Mouse (Mus musculus) inflammation-experienced regulatory T-cells, adult 6 months (primary cell): ENCODE measurements around the gene Ly6g6d. TPM values are rescaled to one million over a fixed set of nuclear protein-coding genes. Genes with fewer than 3 reads are reported as not detected.

Experiments
- ATAC-seq: one replicate; pipeline ENCODE4 v1.8.0; 2017
- polyA plus RNA-seq, 3 experiments: library from polyadenylated mRNA; unstranded; fragments of 100-300 nt; shearing (Covaris generic); gene quantifications; one replicate each; pipeline ENCODE4 v1.2.1; 2017

The Ly6g6d gene
- polyA plus RNA-seq, 3 experiments from 2014 or later: not detected

DNA sequence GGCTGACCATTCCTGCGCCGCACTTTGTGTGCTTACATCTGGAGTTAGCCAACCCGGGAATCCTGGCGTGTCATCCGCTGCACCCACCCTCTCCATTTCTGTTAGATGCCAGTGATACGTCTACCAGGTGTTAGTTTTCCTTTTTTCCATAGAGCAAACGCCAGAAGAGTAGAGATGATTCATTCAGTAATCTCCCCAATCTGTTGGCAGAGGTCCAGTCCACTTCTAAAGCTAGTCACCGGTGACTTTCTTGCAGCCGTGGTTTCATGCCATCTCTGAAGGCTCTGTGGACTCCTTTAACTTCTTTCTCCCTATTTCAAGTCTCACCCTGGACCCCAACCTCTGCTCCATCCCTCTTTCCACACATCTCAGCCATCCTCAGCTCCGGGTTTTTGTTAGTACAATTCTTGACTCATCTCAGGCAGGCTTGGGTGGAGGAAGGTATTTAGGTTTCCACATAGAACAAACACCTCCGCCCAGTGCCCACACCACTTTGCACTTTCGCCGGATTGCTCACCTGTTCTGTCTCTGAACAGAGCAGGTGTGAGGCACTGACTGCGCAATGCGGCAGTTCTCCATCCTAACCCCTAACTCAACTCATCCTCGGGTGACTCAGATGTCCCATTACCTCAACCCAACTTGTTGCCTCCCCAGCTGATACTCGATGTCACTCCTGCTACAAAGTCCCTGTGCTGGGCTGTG is 9.5 kb downstream of the Ly6g6d start:
- no peak for ATAC-seq

DNA sequence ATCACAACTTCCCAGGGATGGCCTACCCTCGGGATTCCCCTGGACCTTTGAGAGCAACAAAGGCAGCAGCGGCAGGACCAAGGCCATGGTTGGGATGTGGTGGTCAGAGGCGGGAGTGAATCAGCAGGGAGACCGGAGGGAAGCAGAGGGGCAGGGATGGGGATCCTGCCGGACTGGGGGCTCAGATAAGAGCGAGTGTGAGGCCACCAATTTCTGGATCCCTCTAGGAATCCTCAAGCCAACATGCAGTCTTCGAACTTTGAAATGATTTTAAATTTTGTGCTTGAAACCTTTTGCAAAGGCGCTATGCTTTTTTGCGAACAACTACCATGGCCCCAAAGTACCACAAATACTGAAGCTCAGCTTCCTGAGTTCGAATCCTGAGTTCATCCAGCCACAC is 11.8 kb downstream of the Ly6g6d start, which contains the start of gene Mpig6b:
Gene Mpig6b (minus strand): TSS at position 101 of the 400 bp plus-strand sequence.
- no peak for ATAC-seq

DNA sequence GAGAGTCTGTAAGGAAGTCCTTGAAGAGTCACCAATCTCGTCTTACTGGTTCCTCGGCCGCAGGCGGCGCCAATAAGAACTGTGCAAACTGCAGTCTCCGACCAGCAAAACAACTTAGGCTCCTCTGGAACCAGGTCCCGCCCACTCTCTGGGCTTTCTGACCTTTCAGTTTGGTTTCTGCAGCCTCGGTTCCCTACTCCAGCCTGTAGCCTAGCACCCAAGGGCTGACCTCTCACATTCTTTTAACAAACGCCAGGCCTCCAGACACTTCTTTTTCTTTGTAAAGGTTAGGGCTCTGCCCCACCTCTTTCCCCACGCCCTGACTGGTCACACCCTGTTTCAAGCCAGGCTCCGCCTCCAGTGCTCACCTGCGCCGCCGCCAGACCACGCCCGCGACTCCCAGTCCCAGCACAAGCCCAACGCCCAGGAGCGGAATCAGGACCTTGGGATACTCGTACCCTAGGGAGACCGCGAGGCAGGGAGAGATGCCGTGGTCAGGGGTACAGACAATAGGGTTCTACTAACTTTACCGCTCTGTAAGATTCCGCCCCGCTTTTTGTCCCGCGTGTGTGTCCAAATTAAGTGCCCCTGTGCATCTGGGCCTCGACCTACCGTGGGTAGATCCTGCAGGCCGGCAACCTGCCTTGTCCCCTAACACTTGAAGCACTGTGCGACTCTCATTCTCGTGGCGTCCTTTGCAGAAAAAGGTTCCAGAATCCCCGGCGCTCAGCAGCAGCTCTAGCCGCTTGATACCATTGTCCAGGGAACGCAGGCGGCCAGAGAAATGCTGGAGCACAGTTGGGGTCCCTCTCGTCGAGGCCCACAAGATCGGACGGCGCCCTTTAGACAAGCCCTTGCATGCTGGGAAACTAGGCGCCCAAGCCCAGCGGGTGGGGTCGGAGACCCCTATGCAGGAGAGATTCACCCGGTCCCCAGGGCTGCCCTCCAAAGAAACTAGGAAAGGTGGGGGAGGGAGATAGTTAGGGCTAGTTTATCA is 12.6 kb downstream of the Ly6g6d start, which contains the start of gene Ly6g6c:
Gene Ly6g6c (plus strand): TSS at position 438 of the 997 bp plus-strand sequence.
- ATAC-seq: no peak

DNA sequence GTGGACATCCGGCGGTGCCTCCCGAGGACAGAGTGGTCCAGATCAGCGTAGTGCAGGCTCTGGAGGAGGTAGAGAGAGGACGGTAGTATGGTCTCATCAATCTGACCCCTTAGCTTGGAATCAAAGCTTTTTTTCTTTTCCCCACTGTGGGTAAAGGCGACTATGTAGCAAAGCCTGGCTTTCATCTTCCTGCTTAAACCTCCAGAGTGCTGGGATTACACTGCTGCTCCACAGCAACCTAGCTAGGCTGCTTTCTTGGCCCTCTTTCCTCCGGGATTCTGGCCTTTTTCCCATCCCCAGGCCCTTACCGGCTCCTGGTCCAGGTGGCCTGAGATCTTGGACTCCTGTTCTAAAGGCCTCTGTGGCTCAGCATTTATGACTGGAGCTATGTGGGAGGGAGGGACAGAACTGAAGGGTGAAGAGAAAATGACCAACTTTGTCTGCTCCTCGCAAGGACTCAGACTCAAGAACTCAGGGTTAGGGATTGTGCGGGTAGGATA is 13.4 kb downstream of the Ly6g6d start:
- ATAC-seq: no peak

DNA sequence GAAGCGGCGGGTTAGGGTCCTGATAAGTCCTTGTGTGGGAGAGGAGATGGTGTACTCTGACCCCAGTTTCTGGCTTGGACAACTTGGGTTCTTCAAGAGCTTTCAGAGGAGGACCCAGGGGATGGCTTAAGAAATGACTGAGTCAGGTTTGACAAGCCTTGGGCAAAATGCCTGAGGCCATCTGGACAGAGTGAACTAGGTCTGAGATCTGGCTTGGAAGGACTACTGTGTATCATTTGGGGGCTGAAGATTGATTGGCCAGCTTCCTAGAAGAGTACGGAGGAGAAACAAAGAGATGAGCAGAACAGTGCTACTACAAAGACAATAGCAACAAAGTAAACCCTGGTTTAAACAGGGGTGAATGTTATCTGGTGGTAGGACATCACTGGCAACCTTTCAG is 14.4 kb downstream of the Ly6g6d start:
- no peak for ATAC-seq

DNA sequence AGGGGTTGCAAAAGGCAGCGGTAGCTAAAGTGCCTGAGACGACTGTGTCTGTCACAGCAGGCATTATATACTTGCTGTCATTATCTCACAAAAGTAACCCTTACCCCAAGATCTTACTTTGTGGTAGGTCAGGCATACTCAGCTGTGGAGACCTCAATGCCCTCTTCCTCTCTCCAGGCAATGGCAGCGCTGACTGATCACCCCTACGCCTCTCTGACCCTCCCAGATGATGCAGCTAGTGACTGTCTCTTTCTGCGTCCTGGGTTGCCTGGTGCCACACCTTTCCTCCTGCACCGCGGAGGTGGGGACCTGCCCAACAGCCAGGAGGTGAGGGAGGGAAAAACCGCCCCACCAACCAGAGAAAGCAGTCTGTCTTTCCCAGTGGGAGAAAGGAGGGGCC is 16.6 kb downstream of the Ly6g6d start:
- no peak for ATAC-seq

DNA sequence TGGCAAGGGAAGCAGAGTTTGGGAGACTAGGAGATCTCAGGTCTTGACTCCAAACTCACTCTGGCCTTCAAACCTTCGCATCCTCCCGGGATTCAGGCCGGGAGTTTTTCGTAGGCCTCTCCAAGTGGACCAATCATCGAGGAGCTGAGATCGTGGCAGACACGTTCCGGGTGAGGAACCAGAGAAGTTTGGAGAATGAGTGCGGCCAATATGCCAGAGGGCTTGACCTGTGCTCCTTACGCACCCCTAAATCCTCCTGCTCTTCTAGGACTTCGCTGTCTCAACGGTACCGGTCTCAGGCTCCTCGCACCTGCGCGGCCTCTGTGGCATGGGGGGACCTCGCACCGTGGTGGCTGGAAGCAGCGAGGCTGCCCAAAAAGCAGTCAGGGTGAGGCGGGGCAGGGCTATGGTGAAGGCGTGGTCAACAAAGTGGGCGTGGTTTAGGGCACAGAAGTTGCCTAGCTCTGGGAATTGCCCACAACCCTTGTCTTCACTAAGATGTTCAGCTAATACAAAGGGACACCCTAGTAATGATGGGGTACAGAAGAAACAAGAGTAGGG is 17.0 kb downstream of the Ly6g6d start:
- no peak for ATAC-seq

DNA sequence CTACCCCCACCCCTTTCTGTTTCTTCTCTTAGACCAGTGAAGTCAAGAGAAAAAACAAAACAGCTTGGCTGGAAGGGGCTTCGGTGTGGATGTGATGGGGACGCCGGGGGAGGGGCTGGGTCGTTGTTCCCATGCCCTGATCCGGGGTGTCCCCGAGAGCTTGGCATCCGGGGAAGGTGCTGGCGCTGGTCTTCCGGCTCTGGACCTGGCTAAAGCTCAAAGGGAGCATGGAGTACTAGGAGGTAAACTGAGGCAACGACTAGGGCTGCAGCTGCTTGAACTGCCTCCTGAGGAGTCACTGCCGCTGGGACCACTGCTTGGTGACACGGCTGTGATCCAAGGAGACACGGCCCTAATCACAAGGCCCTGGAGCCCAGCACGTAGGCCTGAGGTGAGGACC is 17.8 kb downstream of the Ly6g6d start:
- no peak for ATAC-seq

DNA sequence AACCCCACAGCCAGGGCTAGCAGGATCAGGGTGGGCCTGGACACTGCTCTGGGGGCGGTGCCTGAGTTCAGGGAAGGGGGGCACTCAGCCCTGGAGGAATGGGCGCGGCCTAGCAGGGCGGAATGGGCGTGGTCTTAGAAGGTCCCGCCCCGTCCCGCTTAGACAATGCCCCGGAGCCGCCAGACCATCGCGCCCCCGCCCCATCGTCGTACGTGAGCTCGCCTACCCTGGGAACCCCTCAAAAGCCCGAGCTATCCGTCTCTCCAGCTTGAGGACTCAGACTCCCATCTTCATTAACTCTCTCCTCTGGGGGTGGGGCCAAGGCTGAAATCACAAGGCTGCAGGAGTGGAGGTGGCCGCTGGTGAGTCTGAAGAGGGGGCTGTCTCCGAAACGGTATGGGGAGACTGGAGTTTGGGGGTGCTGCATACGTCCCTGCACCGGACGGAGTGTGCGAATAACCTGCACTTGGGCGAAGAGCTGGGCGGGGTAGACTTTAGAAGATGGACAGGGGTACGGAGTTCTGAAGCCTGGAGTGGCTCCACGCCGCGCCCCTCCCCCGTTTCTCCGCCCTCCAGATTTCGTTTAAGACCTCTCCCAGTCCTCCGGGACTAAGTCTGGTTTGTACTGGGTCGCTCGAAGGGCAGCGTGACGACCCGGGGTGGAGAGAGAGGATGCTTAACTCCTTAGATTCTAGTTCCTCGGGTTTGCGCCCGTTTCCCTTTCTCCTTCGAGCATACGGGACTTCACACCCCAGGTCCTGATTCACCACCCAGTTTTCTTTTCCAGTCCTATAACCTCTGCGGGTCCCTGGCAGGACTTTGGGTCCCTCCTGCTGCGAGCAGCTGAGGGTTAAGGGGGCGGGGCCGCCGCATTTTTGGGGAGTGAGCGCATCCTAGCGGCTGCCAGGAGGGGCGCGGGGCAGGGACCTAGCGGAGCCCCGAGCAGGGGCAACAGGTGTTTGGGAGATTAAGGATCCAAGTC is 18.7 kb downstream of the Ly6g6d start, which contains the start of gene Ddah2:
Gene Ddah2 (plus strand): TSS at position 125 of the 982 bp plus-strand sequence.
- ATAC-seq: peak; percentile 87

DNA sequence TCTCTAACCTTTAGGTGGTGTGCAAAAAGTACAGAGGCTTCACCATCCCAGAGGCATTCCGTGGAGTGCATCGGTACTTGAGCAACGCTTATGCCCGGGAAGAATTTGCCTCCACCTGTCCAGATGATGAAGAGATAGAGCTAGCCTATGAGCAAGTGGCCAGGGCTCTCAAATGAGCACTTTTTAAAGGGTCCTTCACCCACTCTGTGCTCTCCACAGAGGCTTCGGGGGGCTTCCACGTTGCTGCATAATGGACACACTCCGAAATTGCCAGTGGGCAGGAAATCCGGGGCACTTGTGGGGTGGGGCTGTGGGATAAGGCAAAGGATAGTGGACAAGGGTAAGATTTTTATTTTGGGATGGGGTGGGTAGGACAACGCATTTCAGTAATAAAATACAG is 19.5 kb downstream of the Ly6g6d start:
- no peak for ATAC-seq

DNA sequence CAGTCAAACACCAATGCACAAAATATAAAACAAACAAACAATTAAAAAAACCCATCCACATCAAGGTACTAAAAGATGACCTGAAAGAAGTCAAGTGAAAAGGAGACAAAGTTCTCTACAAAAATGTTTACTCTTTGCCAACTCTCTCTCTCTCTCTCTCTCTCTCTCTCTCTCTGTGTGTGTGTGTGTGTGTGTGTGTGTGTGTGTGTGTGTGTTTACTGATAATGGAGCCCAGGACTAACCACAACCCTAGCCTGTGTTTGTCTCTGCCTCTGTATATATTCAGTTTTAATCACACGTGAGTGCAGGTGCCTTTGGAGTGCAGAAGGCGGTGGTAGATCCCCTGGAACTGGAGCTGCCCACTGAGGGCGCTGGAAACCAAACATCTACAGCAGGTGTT is 20.8 kb downstream of the Ly6g6d start:
- no peak for ATAC-seq

DNA sequence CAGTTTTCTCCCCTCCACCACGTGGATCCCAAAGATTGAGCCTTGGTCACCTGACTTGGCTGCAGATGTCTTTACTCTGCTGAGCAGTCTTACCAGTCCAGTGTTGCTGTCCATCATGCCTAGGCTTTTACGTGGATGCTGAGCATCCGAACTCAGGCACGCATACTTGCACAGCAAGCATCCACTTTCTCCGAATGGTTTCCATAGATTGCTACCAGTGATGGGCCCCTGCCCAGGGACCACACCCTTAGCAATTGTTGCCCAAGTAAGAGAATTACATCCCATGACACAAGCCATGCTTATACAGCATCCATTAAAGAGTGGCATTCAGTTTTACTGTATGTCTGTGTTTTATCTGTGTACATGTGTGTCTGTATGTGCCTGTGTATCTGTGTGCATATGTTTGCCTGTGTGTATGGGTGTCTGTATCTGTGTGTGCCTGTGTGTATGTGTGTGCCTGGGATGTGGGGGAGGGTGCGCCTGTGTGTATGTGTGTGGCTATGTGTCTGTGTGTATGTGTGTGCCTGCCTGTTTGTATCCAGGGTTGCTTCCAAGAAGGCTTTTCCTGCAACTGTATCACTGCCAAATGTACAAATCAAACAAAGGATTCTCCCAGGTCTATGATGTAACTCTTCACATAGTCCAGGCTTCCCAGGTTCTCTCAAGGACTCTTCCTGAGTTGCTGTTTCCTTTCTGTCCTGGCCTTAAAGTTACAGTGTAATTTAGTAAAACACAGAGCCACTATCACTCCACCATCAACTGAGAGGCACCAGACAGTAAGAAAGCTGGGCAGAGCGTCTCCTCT is 22.0 kb downstream of the Ly6g6d start:
- ATAC-seq: no peak

DNA sequence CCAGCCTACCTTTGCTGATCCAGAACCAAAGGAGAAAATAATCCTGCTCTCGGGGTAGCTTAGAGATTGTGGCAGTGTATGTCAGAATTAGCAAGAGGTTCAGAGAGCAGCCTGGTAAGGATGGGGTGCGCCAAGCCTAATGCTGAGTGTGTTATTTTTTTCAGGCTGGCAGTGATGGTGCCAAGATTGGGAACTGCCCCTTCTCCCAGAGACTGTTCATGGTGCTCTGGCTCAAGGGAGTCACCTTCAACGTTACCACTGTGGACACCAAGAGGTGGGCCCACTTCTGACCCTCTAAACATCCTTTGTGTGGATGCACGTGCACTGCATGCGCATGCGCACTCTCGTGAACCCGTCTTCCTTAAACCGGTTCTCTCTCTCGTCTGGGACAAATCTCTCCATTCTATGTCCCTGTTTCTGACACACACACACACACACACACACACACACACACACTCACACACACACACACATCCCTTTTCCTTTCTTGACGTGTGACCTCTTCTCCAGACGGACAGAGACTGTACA is 25.5 kb downstream of the Ly6g6d start:
- no peak for ATAC-seq

DNA sequence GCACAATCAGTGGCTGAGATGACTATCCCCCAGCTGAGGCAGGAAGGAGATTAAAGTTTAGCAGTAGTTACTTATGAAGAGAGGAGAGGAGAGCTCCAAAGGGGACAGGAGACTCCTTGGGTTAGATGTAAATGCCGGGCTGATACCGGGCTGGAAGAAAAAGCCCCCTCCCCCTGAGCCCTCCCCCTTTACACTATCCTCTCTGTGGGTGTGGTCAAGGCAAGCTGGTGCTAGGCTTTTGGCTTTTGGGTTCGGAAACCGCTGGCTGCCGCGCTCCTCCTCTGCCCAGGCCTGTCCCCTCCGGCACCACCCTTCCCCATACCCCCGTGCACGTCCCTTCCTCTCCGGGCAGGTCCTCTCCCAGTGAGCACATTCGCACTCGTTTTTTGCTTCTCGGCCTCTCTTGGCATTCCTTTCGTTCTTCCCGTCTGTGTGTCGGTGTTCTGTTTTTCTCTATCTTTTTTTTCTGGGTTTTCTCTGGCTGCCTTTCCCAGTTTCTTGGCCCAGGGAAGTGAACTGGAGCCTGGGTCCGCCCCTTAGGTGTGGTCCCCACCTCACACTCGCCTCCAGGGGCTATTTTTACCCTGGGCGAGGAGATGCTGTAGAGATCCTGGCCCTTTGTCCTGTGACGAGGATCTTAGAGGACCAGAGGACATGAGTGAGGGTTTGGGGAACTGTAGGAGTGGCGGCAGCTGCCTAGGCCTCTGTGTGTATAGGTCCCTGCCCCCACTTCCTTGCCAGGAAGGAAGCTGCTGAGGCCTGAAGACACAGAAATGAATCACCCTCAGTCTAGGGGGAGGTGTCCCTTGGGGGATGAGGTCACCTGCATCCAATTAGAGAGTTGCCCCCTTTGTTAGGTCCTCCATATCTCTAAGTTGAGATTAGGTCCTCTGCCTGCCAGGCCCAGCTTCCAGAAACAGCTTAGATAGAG is 26.4 kb downstream of the Ly6g6d start:
- peak; percentile 82 for ATAC-seq

DNA sequence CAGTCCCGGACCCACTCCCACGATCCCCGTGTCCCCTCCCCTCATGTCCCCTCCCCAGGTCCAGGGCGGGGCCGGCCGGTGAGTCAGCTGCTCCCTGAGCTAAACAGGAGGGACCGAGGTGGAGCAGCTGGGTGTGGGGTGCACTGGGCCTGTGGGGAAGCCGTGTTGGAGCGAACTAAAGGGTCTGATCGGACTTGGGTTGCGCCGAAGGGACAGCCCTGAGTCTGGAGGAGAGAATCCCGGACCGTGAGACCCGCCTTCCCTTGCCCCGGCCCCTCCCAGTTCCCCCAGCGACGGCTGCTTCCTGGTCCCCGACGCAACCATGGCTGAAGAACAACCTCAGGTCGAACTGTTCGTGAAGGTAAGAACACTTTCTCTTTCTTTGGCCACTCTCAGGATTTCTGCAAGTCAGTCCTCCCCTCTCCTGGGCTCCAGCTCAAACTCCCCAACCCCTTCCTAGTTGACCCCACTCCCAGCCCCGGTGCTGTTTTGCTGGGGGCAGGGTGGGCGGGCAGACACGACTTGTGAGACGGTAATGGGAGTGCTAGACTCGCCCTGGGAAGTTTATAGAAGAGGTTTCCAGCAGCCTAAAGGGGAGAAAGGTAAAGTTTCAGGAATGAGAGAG is 27.6 kb downstream of the Ly6g6d start:
- no peak for ATAC-seq

DNA sequence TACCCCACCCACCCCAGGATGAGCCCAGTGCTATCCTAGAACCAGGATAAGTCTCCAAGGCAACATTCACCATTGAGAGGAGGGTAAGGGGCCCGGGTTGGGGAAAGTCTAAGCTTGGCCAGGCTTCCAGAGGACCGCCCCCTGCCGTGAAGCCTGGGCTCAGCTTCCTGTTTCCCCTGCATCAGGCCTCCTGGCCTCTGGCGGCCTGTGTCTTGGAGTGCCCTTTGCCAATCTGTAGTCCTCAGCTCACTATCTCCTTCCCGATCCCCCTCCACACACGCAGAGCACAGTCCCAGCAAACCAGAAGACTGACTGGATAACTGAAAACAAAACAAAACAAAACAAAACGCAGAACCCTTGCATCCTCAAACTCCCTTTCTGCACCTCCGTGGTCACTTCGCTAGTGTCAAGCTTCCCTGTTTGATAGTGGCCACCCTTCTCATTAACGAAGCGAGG is 28.3 kb downstream of the Ly6g6d start, which contains the start of gene Clic1:
Gene Clic1 (plus strand): TSS at position 406 of the 456 bp plus-strand sequence.
- no peak for ATAC-seq

DNA sequence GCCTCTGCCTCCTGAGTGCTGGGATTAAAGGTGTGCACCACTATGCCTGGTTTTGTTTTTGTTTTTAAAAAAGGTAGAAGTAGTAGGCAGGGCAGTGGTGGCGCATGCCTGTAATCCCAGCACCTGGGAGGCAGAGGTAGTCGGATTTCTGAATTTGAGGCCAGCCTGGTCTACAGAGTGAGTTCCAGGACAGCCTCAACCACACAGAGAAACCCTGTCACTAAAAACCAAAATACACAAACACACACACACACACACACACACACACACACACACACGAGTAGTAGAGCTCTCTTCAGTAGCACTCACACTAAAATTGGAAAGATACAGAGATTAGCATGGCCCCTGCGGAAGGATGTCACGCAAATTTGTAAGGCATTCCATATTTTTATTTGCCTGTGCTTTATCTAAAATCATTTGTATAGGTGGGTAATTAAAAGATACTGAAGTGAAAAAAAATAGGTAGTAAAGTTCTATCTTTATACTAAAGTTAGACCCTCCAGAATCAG is 28.9 kb downstream of the Ly6g6d start:
- ATAC-seq: no peak
